Mouse (Mus musculus) olfactory bulb, adult 2 months (tissue): ENCODE results near the gene Cdon. TPM values are rescaled to one million over a fixed set of nuclear protein-coding genes. Genes with fewer than 3 reads are reported as not detected.

Experiments
- H3K27ac ChIP-seq: fragments of 200-500 bp; 2 replicates; pipeline ENCODE4 v1.5.1; 2012; ENCODE audit warnings: low read depth, low read length; ENCODE audit not compliant: insufficient read depth
- H3K4me1 ChIP-seq: fragments of 200-500 bp; 2 replicates; pipeline ENCODE4 v1.6.1; 2012; ENCODE audit warnings: low read length; ENCODE audit not compliant: control insufficient read depth, insufficient read depth
- H3K4me3 ChIP-seq: fragments of 200-500 bp; 2 replicates; pipeline ENCODE4 v1.5.1; 2012; ENCODE audit warnings: mild to moderate bottlenecking, low read depth, low read length, moderate library complexity; ENCODE audit not compliant: insufficient read depth
- CTCF ChIP-seq: fragments of 200-500 bp; IDR thresholded peaks from 2 replicates; pipeline ENCODE4 v1.5.1; 2012; ENCODE audit warnings: low read depth, mild to moderate bottlenecking, low read length, moderate library complexity; ENCODE audit not compliant: insufficient read depth
- POLR2A ChIP-seq: fragments of 200-500 bp; IDR thresholded peaks from 2 replicates; pipeline ENCODE4 v1.6.1; 2012; ENCODE audit warnings: mild to moderate bottlenecking, low read depth, low read length, moderate library complexity; ENCODE audit not compliant: insufficient read depth
- WGBS: fragments of 180-500 bp; shearing (Covaris S2); methylation state at CpG from one replicate; pipeline ENCODE4 v1.1.7; 2018; 5-methylcytosine and 5-hydroxymethylcytosine counted together
- polyA plus RNA-seq: library from polyadenylated mRNA; stranded (reverse); fragments of >200 nt; gene quantifications from 2 replicates; pipeline ENCODE4 v1.2.4, GENCODE M21; 2012; ENCODE audit warnings: low replicate concordance; ENCODE audit not compliant: missing spikeins, insufficient read depth, insufficient read length

The Cdon gene
- polyA plus RNA-seq, 1 experiment: not detected

DNA sequence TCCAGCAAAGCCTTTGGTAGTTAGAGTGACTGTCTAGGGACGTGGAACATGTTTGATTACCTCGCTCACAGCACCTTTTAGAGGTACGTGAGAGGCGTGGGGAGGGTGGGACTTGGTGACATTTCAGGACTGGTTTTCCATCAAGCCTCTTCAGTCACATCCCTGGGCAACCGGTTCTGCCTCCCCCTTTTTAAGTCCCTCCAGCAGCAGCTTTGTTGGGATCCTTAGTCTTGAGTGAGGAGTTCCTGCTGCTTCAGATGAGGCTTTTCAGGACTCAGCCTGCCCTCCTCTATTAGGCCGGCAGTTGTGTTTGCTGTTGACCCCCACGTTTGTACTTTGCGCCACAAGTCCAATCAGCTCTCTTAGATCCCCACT, 23.6 kb downstream of the Cdon start:
- Histone ChIP-seq H3K27ac (no peak overlapping the region), H3K4me3 (no peak overlapping the region), H3K4me1 (no peaks in the 10 kb centered on the region)
- TF ChIP-seq CTCF (no peak), POLR2A (no peak)
- 67% methylated on average over 8 of the region's 8 CpGs for WGBS

- no peak overlapping the region for H3K27ac ChIP-seq
- WGBS: 67% methylated on average over 4 of the region's 4 CpGs
- H3K4me3 ChIP-seq: no peak overlapping the region
- no peaks in the 10 kb centered on the region for H3K4me1 ChIP-seq
- TF ChIP-seq CTCF (no peak), POLR2A (no peak)
These were observed 26.0 kb downstream of the Cdon start for GRCm38 (mm10) chr9:35446916-35447315.

GRCm38 (mm10) chr9:35453311-35453710, 32.4 kb downstream of the Cdon start:
- TF ChIP-seq POLR2A (no peak), CTCF (no peak)
- no peak overlapping the region for H3K27ac ChIP-seq
- 73% methylated on average over 6 of the region's 6 CpGs for WGBS

DNA sequence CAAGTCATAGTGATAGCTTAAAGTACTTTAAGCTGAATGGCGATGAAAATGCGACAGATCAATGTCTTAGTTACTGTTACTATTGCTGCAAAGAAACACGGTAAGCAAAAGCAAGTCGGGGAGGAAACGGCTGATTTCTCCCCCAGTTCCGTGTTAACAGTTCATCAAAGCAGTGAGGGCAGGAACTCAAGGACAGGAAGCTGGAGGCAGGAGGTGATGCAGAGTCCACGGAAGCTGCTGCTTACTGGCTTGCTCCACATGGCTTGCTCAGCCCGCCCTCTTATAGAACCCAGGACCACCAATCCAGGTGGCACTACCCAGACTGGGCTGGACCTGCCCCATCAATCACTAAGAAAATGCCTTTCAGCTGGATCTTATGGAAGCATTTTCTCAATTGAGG, 38.7 kb downstream of the Cdon start:
- Histone ChIP-seq H3K4me1 (no peaks in the 10 kb centered on the region), H3K27ac (no peak overlapping the region), H3K4me3 (no peak overlapping the region)
- TF ChIP-seq CTCF: no peak
- no peak for TF ChIP-seq POLR2A
- WGBS: 93% methylated on average over 8 of the region's 8 CpGs

More at GRCm38 (mm10) chr9:35453311-35453710, 32.4 kb downstream of the Cdon start:
- H3K4me1 ChIP-seq: no peaks in the 10 kb centered on the region
- H3K4me3 ChIP-seq: no peak overlapping the region

- H3K4me1 ChIP-seq: peaks cover 2% of the 10 kb centered on the region; the same call in 1 of the 2 replicates
- no peak overlapping the region for H3K27ac ChIP-seq
- 47% methylated on average over 8 of the region's 8 CpGs for WGBS
- TF ChIP-seq CTCF (no peak), POLR2A (no peak)
- no peak overlapping the region for H3K4me3 ChIP-seq
These were observed 46.4 kb downstream of the Cdon start for GRCm38 (mm10) chr9:35467264-35467817.

DNA sequence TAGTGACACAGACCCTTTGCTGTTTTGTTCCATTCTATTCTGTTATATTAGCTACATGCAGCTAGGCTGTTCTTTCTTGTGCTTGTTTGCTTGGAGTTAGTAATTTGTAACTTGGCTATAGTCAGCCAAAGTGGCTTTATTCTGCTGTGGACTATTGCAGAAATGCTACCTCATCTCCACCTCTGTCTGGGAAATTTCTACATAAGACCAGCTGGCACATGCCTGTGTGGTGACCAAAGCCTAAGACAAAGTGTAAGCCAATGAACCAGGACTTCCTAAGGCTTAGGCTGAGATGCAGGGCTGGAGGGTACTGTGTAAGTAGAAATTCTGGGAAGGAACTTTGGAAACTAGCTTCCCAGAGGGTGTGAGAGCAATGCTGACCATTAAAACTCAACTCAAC, 48.0 kb downstream of the Cdon start:
- Histone ChIP-seq H3K4me3 (no peak overlapping the region), H3K27ac (no peak overlapping the region), H3K4me1 (peaks cover 2% of the 10 kb centered on the region; the same call in 1 of the 2 replicates)
- TF ChIP-seq POLR2A (no peak), CTCF (no peak)

DNA sequence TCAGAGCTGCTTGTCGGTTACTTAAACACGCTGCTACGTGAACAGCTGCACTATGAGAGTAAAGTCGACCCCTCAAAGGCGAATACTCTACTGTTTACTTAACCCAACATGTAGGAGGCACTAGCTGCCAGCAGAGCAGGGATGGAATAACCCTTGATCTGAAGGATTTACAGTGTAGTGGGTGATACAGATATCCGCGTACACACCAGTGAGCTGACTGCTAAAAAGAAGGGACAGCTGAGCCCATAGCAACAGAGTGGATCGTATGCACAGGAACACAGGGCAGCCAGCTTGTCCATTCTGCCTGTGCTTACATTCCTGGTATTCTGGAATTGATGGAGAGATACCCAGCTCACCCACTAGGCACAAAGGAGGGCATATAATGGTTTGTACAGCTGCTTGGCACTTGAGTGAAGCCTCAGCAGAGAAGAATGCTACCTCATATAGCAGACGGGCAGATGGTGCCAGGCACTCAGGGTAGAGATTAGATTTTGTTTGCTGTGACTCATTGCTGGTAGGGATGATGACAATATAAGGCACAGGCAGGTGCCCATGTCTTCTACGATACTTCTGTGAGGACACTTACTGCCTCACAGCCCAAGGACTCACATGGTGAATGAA, 53.3 kb downstream of the Cdon start:
- no peak overlapping the region for H3K4me3 ChIP-seq
- no peaks in the 10 kb centered on the region for H3K4me1 ChIP-seq
- TF ChIP-seq CTCF (no peak), POLR2A (no peak)
- WGBS: 88% methylated on average over 10 of the region's 10 CpGs
- H3K27ac ChIP-seq: no peak overlapping the region

- H3K4me3 ChIP-seq: no peak overlapping the region
- H3K4me1 ChIP-seq: no peaks in the 10 kb centered on the region
- TF ChIP-seq POLR2A: no peak
- TF ChIP-seq CTCF: no peak
- no peak overlapping the region for H3K27ac ChIP-seq
- 93% methylated on average over 7 of the region's 7 CpGs for WGBS
These were observed 54.5 kb downstream of the Cdon start for GRCm38 (mm10) chr9:35475394-35475793.

- no peak overlapping the region for H3K27ac ChIP-seq
- 88% methylated on average over 6 of the region's 6 CpGs for WGBS
- no peaks in the 10 kb centered on the region for H3K4me1 ChIP-seq
These were observed 58.5 kb downstream of the Cdon start for GRCm38 (mm10) chr9:35479456-35479855.

More at GRCm38 (mm10) chr9:35479456-35479855, 58.5 kb downstream of the Cdon start:
- no peak overlapping the region for H3K4me3 ChIP-seq
- TF ChIP-seq POLR2A: no peak
- no peak for TF ChIP-seq CTCF
